10 mouse cellular contexts compared by ENCODE assay signal in genomic region chr3:38820315-38820714, GRCm38 (mm10).
DNase-seq lines count a peak whose midpoint lies in the region; ATAC-seq and TF ChIP-seq lines count a peak whose summit lies in the region.
"Had no signal": no experiment of that assay in that cellular context is flagged by ENCODE, and none has a peak within 500 bp of the region (broad histone marks: within the 10 kb centered on the region; RNA-seq: fewer than 3 reads in every experiment).

No protein-coding gene starts in this region.

- 0 out of 2 replicates have a peak, but pooled peaks have one; percentile 44 for ATAC-seq in heart, postnatal 0 days (ENCODE audit: insufficient read depth, low read depth)
- ATAC-seq in limb, embryonic 13.5 days (ENCODE audit: low FRiP score, low read depth): peak; percentile 61

- 76% methylated on average over 7 of the region's 7 CpGs for WGBS in heart, postnatal 0 days
- WGBS in embryonic facial prominence, embryonic 10.5 days: 92% methylated on average over 7 of the region's 7 CpGs
- 74% methylated on average over 7 of the region's 7 CpGs for WGBS in limb, embryonic 13.5 days

- H3K27me3 ChIP-seq in heart, postnatal 0 days (ENCODE audit: control insufficient read depth, insufficient read depth, low read length): no peaks in the 10 kb centered on the region
- H3K27me3 ChIP-seq in embryonic facial prominence, embryonic 10.5 days (replicated peaks; ENCODE audit: low read depth, poor library complexity, severe bottlenecking): no peaks in the 10 kb centered on the region
- H3K27me3 ChIP-seq in limb, embryonic 13.5 days: no peaks in the 10 kb centered on the region
- H3K27me3 ChIP-seq: embryonic facial prominence, embryonic 12.5 days; megakaryocyte, embryonic 14.5 days had no signal

- DNase-seq in heart, postnatal 0 days (ENCODE audit: low spot score): no peak
- no peak for DNase-seq in heart, adult 9 months (ENCODE audit: low spot score in 2 of 2)
- peak; percentile 86 for DNase-seq in 3T3-L1 (ENCODE audit: low read depth, low spot score)
- DNase-seq in embryonic facial prominence, embryonic 10.5 days (ENCODE audit: low spot score): no peak
- DNase-seq in thymus, postnatal 14 days: no peak
- no peak for DNase-seq in B cell, adult 2 months
- DNase-seq in embryo, embryonic 11 days: no peak

- H3K9me3 ChIP-seq in heart, postnatal 0 days (replicated peaks; ENCODE audit: control insufficient read depth, low read length): no peaks in the 10 kb centered on the region
- H3K9me3 ChIP-seq in embryonic facial prominence, embryonic 10.5 days: 0 out of 2 replicates have a peak, but pooled peaks cover 4% of the 10 kb centered on the region
- H3K9me3 ChIP-seq in limb, embryonic 13.5 days: no peaks in the 10 kb centered on the region
- H3K9me3 ChIP-seq: embryonic facial prominence, embryonic 12.5 days had no signal

- H3K4me1 ChIP-seq in heart, postnatal 0 days (ENCODE audit: control insufficient read depth, insufficient read depth): no peaks in the 10 kb centered on the region
- H3K4me1 ChIP-seq in embryonic facial prominence, embryonic 10.5 days: peaks cover 19% of the 10 kb centered on the region
- H3K4me1 ChIP-seq in limb, embryonic 13.5 days: peaks cover 12% of the 10 kb centered on the region
- H3K4me1 ChIP-seq: megakaryocyte, embryonic 14.5 days had no signal

- TF ChIP-seq EP300 in heart, postnatal 0 days (IDR thresholded peaks at IDR 0.05; ENCODE audit: low read depth): no peak

- no peak for TF ChIP-seq CTCF in heart, postnatal 0 days (IDR thresholded peaks at IDR 0.05; ENCODE audit: low read depth)

- H3K27ac ChIP-seq in heart, postnatal 0 days (ENCODE audit: low read depth): no peak overlapping the region
- H3K27ac ChIP-seq in embryonic facial prominence, embryonic 10.5 days (replicated peaks): 0 out of 2 replicates have a peak overlapping the region, but pooled peaks have one; percentile 66
- H3K27ac ChIP-seq in limb, embryonic 13.5 days: no peak overlapping the region
- H3K27ac ChIP-seq: embryonic facial prominence, embryonic 12.5 days had no signal

- H3K9ac ChIP-seq in heart, postnatal 0 days (replicated peaks; ENCODE audit: low read depth, low read length): no peak overlapping the region
- no peak overlapping the region for H3K9ac ChIP-seq in limb, embryonic 13.5 days
- H3K9ac ChIP-seq: embryonic facial prominence, embryonic 12.5 days had no signal

- no peaks in the 10 kb centered on the region for H3K36me3 ChIP-seq in heart, postnatal 0 days (replicated peaks; ENCODE audit: control insufficient read depth, insufficient read depth, low read length)
- H3K36me3 ChIP-seq in embryonic facial prominence, embryonic 10.5 days (replicated peaks): no peaks in the 10 kb centered on the region
- H3K36me3 ChIP-seq in limb, embryonic 13.5 days: no peaks in the 10 kb centered on the region
- H3K36me3 ChIP-seq: embryonic facial prominence, embryonic 12.5 days had no signal

- no peak overlapping the region for H3K4me2 ChIP-seq in heart, postnatal 0 days (ENCODE audit: low read depth, low read length)
- H3K4me2 ChIP-seq in limb, embryonic 13.5 days (replicated peaks): peak overlapping the region; percentile 7; the same call in 1 of the 2 replicates

- H3K4me3 ChIP-seq in heart, postnatal 0 days (ENCODE audit: low read depth, low read length): no peak overlapping the region
- no peak overlapping the region for H3K4me3 ChIP-seq in embryonic facial prominence, embryonic 10.5 days
- H3K4me3 ChIP-seq in limb, embryonic 13.5 days: no peak overlapping the region
- H3K4me3 ChIP-seq: embryonic facial prominence, embryonic 12.5 days; megakaryocyte, embryonic 14.5 days had no signal
